Mouse (Mus musculus) liver, adult 2 months (tissue): ENCODE measurements around the gene Acsl1.

Experiments
- CTCF ChIP-seq: fragments of 200-500 bp; IDR thresholded peaks from 2 replicates; pipeline ENCODE4 v1.5.1; 2011; ENCODE audit warnings: low read depth, low read length, control low read depth
- POLR2A ChIP-seq: fragments of 200-500 bp; IDR thresholded peaks from 2 replicates; pipeline ENCODE4 v1.6.1; 2011; ENCODE audit warnings: low read length, control low read depth; ENCODE audit not compliant: insufficient read depth; ENCODE audit errors: extremely low read depth

GRCm38 (mm10) chr8:46533926-46534325, 63.1 kb downstream of the Acsl1 start:
- TF ChIP-seq POLR2A: no peak
- TF ChIP-seq CTCF: no peak
